Mouse (Mus musculus) embryonic fibroblast, embryonic 13.5 days (primary cell): ENCODE data around the gene Prep. TPM values are rescaled to one million over a fixed set of nuclear protein-coding genes. Genes with fewer than 3 reads are reported as not detected.

ENCODE experiments used
- H3K27ac ChIP-seq: 2 replicates; pipeline ENCODE4 v1.5.1; 2012; ENCODE audit warnings: low read length, control low read depth, inconsistent platforms; ENCODE audit not compliant: insufficient read depth
- H3K4me1 ChIP-seq: 2 replicates; pipeline ENCODE4 v1.6.1; 2011; ENCODE audit warnings: low read length; ENCODE audit not compliant: control insufficient read depth, insufficient read depth
- H3K4me3 ChIP-seq: 2 replicates; pipeline ENCODE4 v1.5.1; 2011; ENCODE audit warnings: mild to moderate bottlenecking, control low read depth, low read length; ENCODE audit not compliant: insufficient read depth
- CTCF ChIP-seq: IDR thresholded peaks from 2 replicates; pipeline ENCODE4 v1.5.1; 2011; ENCODE audit warnings: mild to moderate bottlenecking, control low read depth, low read length, moderate library complexity, borderline replicate concordance; ENCODE audit not compliant: insufficient read depth
- POLR2A ChIP-seq: IDR thresholded peaks from 2 replicates; pipeline ENCODE4 v1.6.1; 2011; ENCODE audit warnings: low read depth, mild to moderate bottlenecking, control low read depth, low read length, moderate library complexity
- polyA plus RNA-seq: library from polyadenylated mRNA; stranded (reverse); fragments of >200 nt; gene quantifications from 2 replicates; pipeline ENCODE4 v1.2.4, GENCODE M21; 2011; ENCODE audit warnings: low read depth; ENCODE audit not compliant: missing spikeins, insufficient read length

The Prep gene
- polyA plus RNA-seq, 1 experiment: 25.0 TPM

GRCm38 (mm10) chr10:45051125-45051744 lies 15.8 kb upstream of the Prep start:
- Histone ChIP-seq H3K4me1 (no peaks in the 10 kb centered on the region), H3K4me3 (no peak overlapping the region), H3K27ac (no peak overlapping the region)
- no peak for TF ChIP-seq POLR2A
- TF ChIP-seq CTCF: no peak

DNA sequence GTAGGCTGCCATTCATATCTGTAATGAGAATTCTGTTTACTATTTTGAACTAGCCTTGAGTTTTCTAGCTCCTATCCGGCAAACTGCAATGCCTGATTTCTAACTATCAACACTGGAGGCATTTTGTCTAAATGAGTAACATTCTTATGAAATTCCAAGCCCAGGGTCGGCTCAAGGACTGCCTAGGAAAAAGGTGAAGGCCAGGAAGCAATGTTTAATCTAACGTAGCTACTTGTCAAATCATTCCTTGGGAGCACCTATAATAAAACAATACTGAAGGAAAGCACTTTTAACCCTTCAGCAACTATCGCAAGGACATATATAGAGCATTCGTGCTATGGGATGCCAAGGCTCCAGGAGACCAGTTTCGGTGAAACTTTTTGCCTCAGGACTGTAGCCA lies 8.6 kb upstream of the Prep start:
- H3K4me1 ChIP-seq: no peaks in the 10 kb centered on the region
- TF ChIP-seq CTCF: no peak
- no peak for TF ChIP-seq POLR2A
- H3K27ac ChIP-seq: no peak overlapping the region
- H3K4me3 ChIP-seq: no peak overlapping the region

DNA sequence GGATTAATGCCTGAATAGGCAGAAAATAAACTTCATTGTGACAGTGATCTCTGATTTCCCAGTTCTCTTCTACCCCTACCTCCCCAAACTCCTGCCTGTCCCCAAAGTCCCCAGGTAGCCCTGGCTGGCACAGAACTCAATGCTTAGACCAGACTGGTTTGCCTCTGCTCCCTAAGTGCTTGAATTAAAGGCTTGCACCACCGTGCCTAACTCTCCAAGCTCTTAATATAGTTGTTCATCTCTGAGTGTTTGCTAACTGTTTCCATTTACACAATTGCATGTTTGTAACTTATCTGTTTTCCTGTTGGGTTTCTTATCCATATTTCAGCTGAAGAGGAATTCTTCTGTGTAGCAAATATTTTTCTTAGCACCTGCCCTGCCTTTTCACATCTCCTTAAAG lies 6.2 kb upstream of the Prep start:
- Histone ChIP-seq H3K27ac (no peak overlapping the region), H3K4me3 (no peak overlapping the region), H3K4me1 (no peaks in the 10 kb centered on the region)
- TF ChIP-seq CTCF (no peak), POLR2A (no peak)

DNA sequence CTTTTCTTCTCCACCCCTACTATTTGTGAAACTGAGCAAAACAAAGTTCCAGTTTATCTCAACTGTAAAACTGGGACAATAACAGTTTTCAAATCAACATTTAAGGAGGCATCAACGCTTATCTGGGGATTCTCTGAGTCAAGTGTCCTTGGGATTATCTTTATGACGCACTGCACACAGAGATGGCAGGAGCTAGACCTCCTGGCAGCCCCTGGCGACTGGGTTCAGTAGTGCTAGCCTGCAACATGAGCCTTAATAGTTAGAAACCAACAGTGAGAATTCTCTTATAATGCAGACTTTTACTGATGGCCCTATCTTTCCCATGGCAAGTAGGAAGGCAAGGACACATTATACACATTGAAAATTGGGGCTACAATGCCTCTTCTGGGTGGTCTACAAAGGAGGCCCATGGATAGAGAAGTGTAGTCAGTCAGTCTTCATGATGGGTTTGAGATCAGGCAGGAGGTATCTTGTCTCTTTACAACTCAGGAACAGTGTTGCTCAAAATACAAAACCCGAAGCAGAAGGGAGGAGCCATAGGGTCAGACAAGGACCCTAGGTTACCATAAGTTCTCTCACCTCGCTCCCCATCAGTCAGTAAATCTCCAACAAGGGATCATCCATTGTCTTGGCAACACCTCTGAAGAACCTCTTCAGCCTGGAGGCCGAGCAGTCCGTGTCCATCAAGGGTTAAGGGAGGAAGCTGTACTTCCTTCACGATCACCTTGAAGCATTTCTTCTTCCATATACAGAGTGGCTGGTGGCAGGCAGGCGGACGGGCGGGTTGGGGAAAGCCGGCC lies 672 bp upstream of the Prep start:
- H3K4me3 ChIP-seq: peak overlapping the region; percentile 72
- peak overlapping the region; percentile 58; the same call in 1 of the 2 replicates for H3K27ac ChIP-seq
- TF ChIP-seq CTCF (no peak), POLR2A (no peak)
- H3K4me1 ChIP-seq: peaks cover 6% of the 10 kb centered on the region; the same call in 1 of the 2 replicates

DNA sequence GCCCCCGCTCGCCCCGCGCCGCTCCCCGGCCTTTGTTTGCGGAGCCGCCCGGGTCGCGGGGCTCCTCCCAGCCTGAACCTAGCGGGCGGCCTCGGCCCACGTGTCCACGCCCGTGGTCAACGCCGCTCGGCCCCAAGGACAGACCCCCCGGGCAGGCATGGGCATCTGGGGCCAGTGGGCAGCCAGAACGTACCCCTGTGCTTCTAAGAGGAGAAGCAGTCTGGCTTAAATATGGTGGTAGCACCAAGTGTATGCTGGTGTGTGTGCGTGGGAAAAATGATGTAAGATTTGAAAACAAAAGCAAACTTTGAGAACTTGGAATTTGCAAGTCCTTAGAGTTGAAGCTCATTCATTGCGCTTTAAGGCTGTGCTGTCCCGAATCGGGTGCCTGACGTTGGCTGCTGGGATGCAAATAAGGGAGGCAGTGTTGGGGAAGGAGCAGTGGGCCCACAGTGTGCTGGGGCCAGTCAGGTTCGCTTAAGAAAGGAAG lies 478 bp downstream of the Prep start:
- TF ChIP-seq CTCF (no peak), POLR2A (no peak)
- peaks cover 6% of the 10 kb centered on the region; the same call in 1 of the 2 replicates for H3K4me1 ChIP-seq
- peak overlapping the region; percentile 89 for H3K4me3 ChIP-seq
- H3K27ac ChIP-seq: peak overlapping the region; percentile 39

- TF ChIP-seq CTCF (no peak), POLR2A (no peak)
- no peak overlapping the region for H3K27ac ChIP-seq
- no peak overlapping the region for H3K4me3 ChIP-seq
- H3K4me1 ChIP-seq: peaks cover 6% of the 10 kb centered on the region; the same call in 1 of the 2 replicates
These were observed 2.6 kb downstream of the Prep start for GRCm38 (mm10) chr10:45069557-45069956.

DNA sequence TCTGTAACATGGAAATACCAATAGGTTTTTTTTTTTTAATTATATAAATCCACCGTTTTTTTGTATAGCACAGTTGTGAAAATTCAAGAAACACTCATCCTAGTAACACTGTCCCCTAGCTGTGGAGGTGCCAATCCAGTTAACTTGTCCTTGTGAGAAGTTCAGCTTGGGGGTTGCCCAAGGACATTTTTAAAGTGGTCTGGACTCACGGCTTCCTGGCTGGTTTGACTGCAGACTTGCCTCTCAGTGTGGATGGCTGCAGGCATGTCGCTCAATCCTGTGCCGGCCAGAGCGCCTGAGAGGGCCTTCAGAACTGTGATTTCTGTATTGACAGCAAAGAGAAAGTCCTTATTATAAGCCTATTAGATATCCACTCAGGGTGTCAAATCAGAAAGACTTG lies 3.4 kb downstream of the Prep start:
- no peak overlapping the region for H3K27ac ChIP-seq
- TF ChIP-seq POLR2A (no peak), CTCF (no peak)
- H3K4me3 ChIP-seq: no peak overlapping the region
- peaks cover 6% of the 10 kb centered on the region; the same call in 1 of the 2 replicates for H3K4me1 ChIP-seq

DNA sequence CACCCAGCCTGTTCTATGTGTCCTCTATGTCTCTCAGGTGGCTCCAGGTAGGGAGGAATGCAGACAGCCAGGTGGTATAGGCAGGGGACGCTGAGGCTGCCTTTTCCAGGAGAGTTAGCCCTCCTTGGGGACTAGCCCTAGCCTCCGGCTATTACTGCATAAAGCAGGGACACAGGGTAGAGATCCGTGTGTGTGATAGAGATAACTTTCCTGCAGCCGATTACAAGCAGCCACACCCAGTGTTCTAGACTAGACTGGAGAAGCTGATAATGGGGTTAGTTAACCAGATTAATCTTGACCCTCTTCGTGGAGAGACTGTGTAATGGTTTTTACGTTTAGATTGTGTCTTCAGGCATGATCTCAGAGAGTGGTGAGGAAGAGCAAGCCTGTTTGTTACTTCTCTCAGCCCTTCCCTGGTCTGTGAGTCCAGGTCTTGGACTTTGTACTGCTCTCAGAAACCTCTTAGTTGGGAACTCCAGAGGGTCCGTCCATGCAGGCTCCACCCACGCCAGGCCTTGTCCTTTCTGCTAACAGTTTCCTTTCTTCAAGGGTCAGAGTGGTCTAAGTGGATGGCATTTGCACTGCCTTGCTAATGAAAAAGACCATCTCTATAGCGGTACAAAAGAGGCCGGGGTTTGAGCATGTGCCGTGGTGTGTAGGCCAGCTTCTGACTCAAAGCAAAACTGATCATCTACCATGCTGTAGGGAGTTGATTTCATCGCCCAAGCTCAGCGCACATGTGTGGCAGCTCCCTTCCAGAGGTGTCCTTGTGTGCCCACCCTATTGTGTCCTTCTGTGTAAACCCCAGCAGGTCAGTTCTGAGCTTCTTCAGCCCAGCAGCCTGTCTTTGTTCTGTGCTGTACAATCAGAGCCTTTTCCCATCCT lies 4.2 kb downstream of the Prep start:
- no peak overlapping the region for H3K4me3 ChIP-seq
- TF ChIP-seq POLR2A: no peak
- TF ChIP-seq CTCF: no peak
- H3K4me1 ChIP-seq: peaks cover 6% of the 10 kb centered on the region; the same call in 1 of the 2 replicates
- no peak overlapping the region for H3K27ac ChIP-seq

- Histone ChIP-seq H3K27ac (no peak overlapping the region), H3K4me3 (no peak overlapping the region), H3K4me1 (peaks cover 6% of the 10 kb centered on the region; the same call in 1 of the 2 replicates)
- TF ChIP-seq POLR2A: no peak
- no peak for TF ChIP-seq CTCF
These were observed 5.3 kb downstream of the Prep start for GRCm38 (mm10) chr10:45072339-45072738.

- Histone ChIP-seq H3K4me3 (no peak overlapping the region), H3K27ac (no peak overlapping the region), H3K4me1 (no peaks in the 10 kb centered on the region)
- TF ChIP-seq POLR2A (no peak), CTCF (no peak)
These were observed 7.5 kb downstream of the Prep start for GRCm38 (mm10) chr10:45074543-45074942.
